In genomic region chr4:95871216-95871881, GRCm38 (mm10) we compare ENCODE assay signal across 8 mouse cellular contexts.
DNase-seq lines count a peak whose midpoint lies in the region; ATAC-seq and TF ChIP-seq lines count a peak whose summit lies in the region.

No protein-coding gene starts in this region.

- peak in 2 of 3 experiments; percentile 65 to 74; a peak in 4 of 6 replicates for TF ChIP-seq CTCF in MEL (IDR thresholded peaks at IDR 0.05 in 2 of 3, conservative IDR thresholded peaks at IDR 0.05 in 1 of 3; ENCODE audit: control insufficient read depth in 1 of 3, insufficient read depth in 1 of 3, low read depth in 2 of 3, low read length in 3 of 3, poor library complexity in 1 of 3, severe bottlenecking in 1 of 3)

- H3K36me3 ChIP-seq in MEL (ENCODE audit: control insufficient read depth in 1 of 2, insufficient read depth in 2 of 2, low read length in 2 of 2): no peaks in the 10 kb centered on the region
- H3K36me3 ChIP-seq in limb, embryonic 13.5 days: no peaks in the 10 kb centered on the region

- 0 out of 2 replicates have a peak, but pooled peaks have one; percentile 16 for ATAC-seq in limb, embryonic 13.5 days (ENCODE audit: low FRiP score, low read depth)

- H3K4me2 ChIP-seq in limb, embryonic 13.5 days (replicated peaks): peak overlapping the region; percentile 23; the same call in 1 of the 2 replicates

- no peaks in the 10 kb centered on the region for H3K27me3 ChIP-seq in MEL (ENCODE audit: control insufficient read depth in 1 of 2, insufficient read depth in 2 of 2, low read length in 2 of 2)
- no peaks in the 10 kb centered on the region for H3K27me3 ChIP-seq in limb, embryonic 13.5 days

- H3K79me2 ChIP-seq in MEL (ENCODE audit: control insufficient read depth, insufficient read depth, low read length, poor library complexity): no peaks in the 10 kb centered on the region

- TF ChIP-seq POLR2A in MEL (IDR thresholded peaks at IDR 0.05; ENCODE audit: control insufficient read depth in 1 of 2, insufficient read depth in 1 of 2, low read depth in 1 of 2, low read length in 2 of 2, poor library complexity in 1 of 2): no peak

- no peak overlapping the region for H3K9ac ChIP-seq in MEL (ENCODE audit: control insufficient read depth, low read depth, low read length, poor library complexity, severe bottlenecking)
- H3K9ac ChIP-seq in limb, embryonic 13.5 days: no peak overlapping the region

- TF ChIP-seq EP300 in MEL (IDR thresholded peaks at IDR 0.05; ENCODE audit: low read depth in 1 of 2, low read length in 2 of 2): no peak

- DNase-seq in CD4-positive helper T cell, adult 2 months (ENCODE audit: low read depth, low spot score): peak; percentile 46
- DNase-seq in MEL (ENCODE audit: low read depth, low spot score): peak; percentile 36
- peak; percentile 51 to 72 for DNase-seq in cerebellum, postnatal 25 days
- peak; percentile 48 for DNase-seq in gastrocnemius, postnatal 10 days
- DNase-seq in kidney, adult 8-10 months: peak; percentile 38 to 49
- DNase-seq in natural killer cell, adult 2 months (ENCODE audit: low spot score in 2 of 2): peak; percentile 10 to 21
- no peak for DNase-seq in spleen, postnatal 14 days (ENCODE audit: low spot score in 2 of 2)

- TF ChIP-seq RAD21 in MEL (IDR thresholded peaks at IDR 0.05; ENCODE audit: low read depth, low read length): peak; percentile 87

- H3K9me3 ChIP-seq in MEL (replicated peaks; ENCODE audit: insufficient read depth, low read length): no peaks in the 10 kb centered on the region
- H3K9me3 ChIP-seq in limb, embryonic 13.5 days: no peaks in the 10 kb centered on the region

- no peak overlapping the region for H3K27ac ChIP-seq in MEL (ENCODE audit: control insufficient read depth, low read depth, low read length)
- H3K27ac ChIP-seq in limb, embryonic 13.5 days: no peak overlapping the region

- no peak overlapping the region for H3K4me3 ChIP-seq in MEL (ENCODE audit: control insufficient read depth in 1 of 2, insufficient read depth in 1 of 2, low read depth in 2 of 2, low read length in 2 of 2)
- H3K4me3 ChIP-seq in limb, embryonic 13.5 days: no peak overlapping the region

- 15% methylated on average over 6 of the region's 6 CpGs for WGBS in limb, embryonic 13.5 days

- H3K4me1 ChIP-seq in MEL (ENCODE audit: control insufficient read depth in 1 of 2, insufficient read depth in 2 of 2, low read length in 2 of 2): no peaks in the 10 kb centered on the region
- peaks cover 8% of the 10 kb centered on the region; the same call in 1 of the 2 replicates for H3K4me1 ChIP-seq in limb, embryonic 13.5 days

TF ChIP-seq in MEL, 35 proteins besides CTCF, POLR2A, EP300 and RAD21:
- no peak for TF ChIP-seq NELFE (IDR thresholded peaks at IDR 0.05; ENCODE audit: low read depth, low read length)
- no peak for TF ChIP-seq E2F4 (IDR thresholded peaks at IDR 0.05; ENCODE audit: borderline replicate concordance, low read depth, low read length)
- no peak for TF ChIP-seq USF1 (IDR thresholded peaks at IDR 0.05; ENCODE audit: low read depth, low read length)
- TF ChIP-seq GATA1 (IDR thresholded peaks at IDR 0.05; ENCODE audit: low read depth, low read length): no peak
- no peak for TF ChIP-seq HCFC1 (IDR thresholded peaks at IDR 0.05; ENCODE audit: low read depth, low read length)
- peak; percentile 73 for TF ChIP-seq ZC3H11A (IDR thresholded peaks at IDR 0.05; ENCODE audit: low read depth, low read length)
- TF ChIP-seq SMC3 (IDR thresholded peaks at IDR 0.05; ENCODE audit: low read depth, low read length): peak; percentile 90

Comparison
In these comparisons a context has a peak if more than half of its experiments do, and no peak if none do; other contexts are left out.
1. DNase-seq: peak in CD4-positive helper T cell, adult 2 months (single experiment), MEL (single experiment), cerebellum, postnatal 25 days (2 of 2), gastrocnemius, postnatal 10 days (single experiment), kidney, adult 8-10 months (2 of 2) and natural killer cell, adult 2 months (2 of 2); none in spleen, postnatal 14 days (0 of 2).